Mouse (Mus musculus): ENCODE data around the gene Defb38.

Defb38 gene

DNA sequence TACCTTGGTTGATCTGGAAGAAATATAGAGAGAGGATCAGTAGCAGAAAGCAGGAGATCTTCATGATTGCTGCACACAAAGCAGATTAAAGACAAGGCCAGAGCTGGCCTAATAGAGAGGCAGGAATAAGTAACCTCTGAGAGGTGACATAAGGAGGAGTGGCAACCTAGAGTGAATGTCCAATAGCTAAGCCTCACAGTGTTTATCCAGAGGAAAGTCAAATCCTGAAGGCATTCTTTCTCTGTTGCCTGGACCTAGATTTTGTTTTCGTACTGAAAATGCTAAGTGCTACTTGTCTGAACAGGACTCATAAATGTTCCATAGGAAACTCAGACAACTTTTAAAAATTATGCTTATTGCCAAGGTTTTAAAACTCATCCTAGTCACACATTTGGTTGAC lies at the start of gene Defb38:
Gene Defb38 (minus strand): TSS at position 101 of the 400 bp plus-strand sequence.
- DNase-seq (ENCODE audit: low read depth, low spot score), result no peak

- DNase-seq (ENCODE audit: low read depth, low spot score), result no peak
Measured at GRCm38 (mm10) chr8:19066013-19066412, 39.6 kb upstream of the Defb38 start.

- DNase-seq (ENCODE audit: low read depth, low spot score), result no peak
Measured at GRCm38 (mm10) chr8:19064710-19065109, 38.3 kb upstream of the Defb38 start, which contains the start of gene Defb39. Defb39 (minus strand) TSS chr8:19064810.

- DNase-seq (ENCODE audit: low read depth, low spot score), result no peak
Measured at GRCm38 (mm10) chr8:19062891-19063290, 36.5 kb upstream of the Defb38 start.

GRCm38 (mm10) chr8:19045242-19045641 lies 18.9 kb upstream of the Defb38 start:
- no peak for DNase-seq (ENCODE audit: low read depth, low spot score)
